Mouse (Mus musculus) embryonic fibroblast, embryonic 13.5 days (primary cell): ENCODE measurements around the gene Fem1b.

Source experiments
- CTCF ChIP-seq: IDR thresholded peaks from 2 replicates; pipeline ENCODE4 v1.5.1; 2011; ENCODE audit warnings: mild to moderate bottlenecking, control low read depth, low read length, moderate library complexity, borderline replicate concordance; ENCODE audit not compliant: insufficient read depth
- POLR2A ChIP-seq: IDR thresholded peaks from 2 replicates; pipeline ENCODE4 v1.6.1; 2011; ENCODE audit warnings: low read depth, mild to moderate bottlenecking, control low read depth, low read length, moderate library complexity

GRCm38 (mm10) chr9:62789856-62790255, 21.9 kb downstream of the Fem1b start:
- TF ChIP-seq CTCF (no peak), POLR2A (no peak)
